Mouse (Mus musculus): ENCODE results near the gene Tspan31. TPM values are rescaled to one million over a fixed set of nuclear protein-coding genes. Genes with fewer than 3 reads are reported as not detected.

Gene Tspan31
- 22.0 and 25.4 TPM in 2 replicates for polyA plus RNA-seq (2012; rRNA removed)

GRCm38 (mm10) chr10:127070190-127071121, at the start of gene Tspan31:
Gene Tspan31 (minus strand): TSS chr10:127070264.

GRCm38 (mm10) chr10:127075080-127075479, 5.0 kb upstream of the Tspan31 start, which contains the start of gene Agap2:
Gene Agap2 (plus strand): TSS chr10:127075284.

DNA sequence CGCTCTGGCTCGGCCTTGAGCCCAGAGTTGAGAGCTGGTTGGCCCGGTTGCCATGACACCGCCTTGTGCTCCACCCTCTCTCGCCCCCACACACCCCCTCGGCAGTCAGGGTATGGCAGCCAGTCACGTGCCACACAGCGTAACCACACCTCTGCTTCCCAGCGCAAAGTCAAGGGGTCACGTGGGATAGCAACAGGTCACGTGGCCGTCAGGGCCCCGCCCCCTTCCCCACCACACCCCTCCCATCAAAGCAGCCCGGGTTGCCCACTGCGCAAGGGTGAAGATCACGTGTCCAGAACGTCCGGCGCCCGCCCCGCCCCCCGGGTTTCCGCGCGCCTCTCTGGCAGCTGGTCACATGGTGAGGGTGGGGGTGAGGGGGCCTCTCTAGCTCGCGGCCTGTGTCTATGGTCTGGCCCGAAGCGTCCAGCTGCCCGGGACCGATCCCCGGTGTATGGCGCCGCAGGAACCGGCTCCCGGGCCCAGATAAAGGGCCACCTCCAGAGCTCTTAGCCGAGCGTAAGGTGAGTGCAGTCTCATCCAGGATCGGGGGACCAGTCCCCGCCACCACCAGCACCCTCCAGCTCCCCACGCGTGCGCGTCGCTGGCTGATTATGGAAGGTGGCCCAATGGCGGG, 6.7 kb downstream of the Tspan31 start, which contains the start of gene Cdk4:
Cdk4 (plus strand) TSS at position 296 of the 634 bp plus-strand sequence.

GRCm38 (mm10) chr10:127059968-127060916, 9.8 kb downstream of the Tspan31 start, which contains the start of gene March9:
Gene March9 (minus strand): TSS chr10:127060184.

DNA sequence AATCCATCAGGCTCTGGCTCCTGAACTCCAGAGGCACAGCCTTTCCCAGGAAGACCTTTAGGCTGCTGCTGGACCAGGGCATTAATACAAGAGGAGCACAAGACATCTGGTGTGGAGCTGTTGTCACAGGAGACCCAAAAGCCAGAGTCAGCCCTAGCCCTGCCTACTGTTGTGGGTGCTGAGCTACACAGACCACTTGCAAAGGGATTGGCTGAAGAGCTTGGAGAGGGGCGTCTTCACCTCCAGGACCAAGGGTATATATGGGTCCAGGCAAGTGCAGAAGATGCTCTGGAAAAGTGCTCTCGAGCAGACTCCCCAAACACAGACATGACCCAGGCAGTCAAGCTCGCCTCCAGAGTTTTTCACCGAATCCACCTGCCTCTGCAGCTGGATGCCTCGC, 22.1 kb downstream of the Tspan31 start, which contains the start of gene Cyp27b1:
Cyp27b1 (plus strand) TSS at position 297 of the 400 bp plus-strand sequence.

DNA sequence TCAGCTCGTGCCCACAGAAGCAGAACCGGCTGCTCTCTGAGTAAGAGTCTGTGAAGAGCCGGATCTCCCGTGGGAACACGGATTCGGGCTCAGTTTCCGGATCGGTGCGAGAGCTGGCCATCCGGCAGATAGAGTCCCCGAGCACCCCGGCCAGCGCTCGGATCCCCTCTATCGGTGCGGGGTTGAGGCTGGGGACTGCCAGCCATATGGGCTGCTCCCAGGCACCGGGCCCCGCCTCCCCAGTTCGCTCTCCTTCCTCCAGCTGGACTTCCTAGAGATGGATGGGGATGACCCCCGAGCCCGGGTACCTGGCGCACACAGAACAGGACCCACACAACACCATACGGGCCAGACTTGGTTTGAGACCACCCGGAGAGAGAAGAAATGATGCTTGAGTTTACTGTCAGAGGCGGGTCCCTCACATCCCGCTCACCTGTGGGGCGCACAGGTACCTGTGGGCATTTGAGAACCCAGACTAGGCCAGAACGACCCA, 28.7 kb downstream of the Tspan31 start, which contains the start of the genes Mettl1 and Eef1akmt3:
Mettl1 (plus strand) TSS at position 141 of the 493 bp plus-strand sequence.
Eef1akmt3 (minus strand) TSS at position 240 of the 493 bp plus-strand sequence.

DNA sequence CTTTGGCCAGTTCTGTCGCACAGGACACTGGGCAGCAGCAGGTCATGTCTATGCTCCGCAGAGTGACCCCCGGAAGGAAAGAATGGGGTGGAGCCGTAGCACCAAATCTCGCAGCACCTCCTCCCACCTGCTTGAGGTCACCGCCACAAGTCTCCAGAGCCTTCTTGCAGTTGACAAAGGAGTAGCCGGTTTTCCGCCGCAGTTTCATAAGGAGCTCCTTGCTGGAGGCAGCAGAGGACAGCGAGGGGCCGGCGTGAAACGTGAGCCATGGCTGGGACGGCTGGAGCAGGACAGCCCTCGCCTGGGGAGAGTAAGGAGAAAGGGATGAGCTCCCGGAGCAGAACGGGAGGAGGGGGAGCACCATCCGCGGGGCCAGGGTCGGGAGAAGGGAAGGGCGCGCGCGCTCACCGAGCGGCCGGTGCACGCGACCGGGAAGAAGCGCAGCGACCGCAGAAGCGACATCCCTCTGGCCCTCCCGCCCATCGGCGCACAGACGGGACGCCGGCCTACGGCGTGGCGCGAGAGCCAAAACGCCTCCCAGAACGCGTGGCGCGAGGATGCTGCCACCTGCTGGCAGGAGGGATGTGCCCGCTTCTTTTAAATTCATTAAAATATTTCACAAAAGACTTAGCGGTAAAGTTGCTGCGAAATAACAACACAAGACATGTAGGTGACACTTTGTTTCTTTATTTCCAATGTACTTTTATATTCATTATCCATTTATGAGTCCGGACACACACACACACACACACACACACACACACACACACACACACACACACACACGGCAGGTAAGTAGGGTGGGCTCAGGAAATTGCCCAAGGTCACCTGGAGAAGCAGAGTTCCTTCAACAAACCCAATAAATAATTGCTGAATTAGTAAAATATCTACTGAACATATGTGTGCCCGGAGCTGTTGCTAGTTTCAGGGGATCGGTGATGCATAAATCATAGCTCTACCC, 39.4 kb downstream of the Tspan31 start, which contains the start of gene Tsfm:
Tsfm (minus strand) TSS at position 505 of the 961 bp plus-strand sequence.

Other genes with a start within 250 kb of the Tspan31 start
- 3.1 and 3.2 TPM in 2 replicates for gene Atp23, start 168.9 kb downstream of the Tspan31 start, polyA plus RNA-seq (2012; rRNA removed)
- 41.0 and 43.8 TPM in 2 replicates for gene Ctdsp2, start 91.5 kb downstream of the Tspan31 start, polyA plus RNA-seq (2012; rRNA removed)
- 17.5 and 21.4 TPM in 2 replicates for gene Avil, start 69.6 kb downstream of the Tspan31 start, polyA plus RNA-seq (2012; rRNA removed)
- gene Tsfm, start 39.4 kb downstream of the Tspan31 start, polyA plus RNA-seq (2012; rRNA removed) = 21.3 and 39.8 TPM in 2 replicates
- gene Mettl1, start 28.9 kb downstream of the Tspan31 start, polyA plus RNA-seq (2012; rRNA removed) = 9.2 and 10.7 TPM in 2 replicates
- gene Eef1akmt3, start 28.8 kb downstream of the Tspan31 start, polyA plus RNA-seq (2012; rRNA removed) = 1.1 and 1.4 TPM in 2 replicates
- 0.66 and 1.2 TPM in 2 replicates for gene Cyp27b1, start 22.0 kb downstream of the Tspan31 start, polyA plus RNA-seq (2012; rRNA removed)
- gene March9, start 10.1 kb downstream of the Tspan31 start, polyA plus RNA-seq (2012; rRNA removed) = 5.7 and 8.0 TPM in 2 replicates
- 47.5 and 59.4 TPM in 2 replicates for gene Cdk4, start 6.7 kb downstream of the Tspan31 start, polyA plus RNA-seq (2012; rRNA removed)
- gene Agap2, start 5.0 kb upstream of the Tspan31 start, polyA plus RNA-seq (2012; rRNA removed) = 2.3 and 3.5 TPM in 2 replicates
- gene Os9, start 50.9 kb upstream of the Tspan31 start, polyA plus RNA-seq (2012; rRNA removed) = 44.9 and 55.6 TPM in 2 replicates
- 169 and 171 TPM in 2 replicates for gene B4galnt1, start 95.0 kb upstream of the Tspan31 start, polyA plus RNA-seq (2012; rRNA removed)
- 0.96 and 2.6 TPM in 2 replicates for gene Slc26a10, start 110.4 kb upstream of the Tspan31 start, polyA plus RNA-seq (2012; rRNA removed)
- 25.7 and 29.5 TPM in 2 replicates for gene Arhgef25, start 119.8 kb upstream of the Tspan31 start, polyA plus RNA-seq (2012; rRNA removed)
- gene Dtx3, start 125.5 kb upstream of the Tspan31 start, polyA plus RNA-seq (2012; rRNA removed) = 49.2 and 63.1 TPM in 2 replicates
- gene Pip4k2c, start 141.3 kb upstream of the Tspan31 start, polyA plus RNA-seq (2012; rRNA removed) = 16.3 and 17.7 TPM in 2 replicates
- gene Kif5a, start 193.1 kb upstream of the Tspan31 start, polyA plus RNA-seq (2012; rRNA removed) = 1.4 and 3.6 TPM in 2 replicates
- 108 and 112 TPM in 2 replicates for gene Dctn2, start 196.1 kb upstream of the Tspan31 start, polyA plus RNA-seq (2012; rRNA removed)
- 35.2 and 37.4 TPM in 2 replicates for gene Mbd6, start 218.8 kb upstream of the Tspan31 start, polyA plus RNA-seq (2012; rRNA removed)
- gene Mars, start 241.5 kb upstream of the Tspan31 start, polyA plus RNA-seq (2012; rRNA removed) = 31.8 and 34.2 TPM in 2 replicates

Measured in stomach, adult 2 months (tissue).